Mouse (Mus musculus) stomach, postnatal 0 days (tissue): ENCODE results near the gene Sh3bgrl3. TPM values are rescaled to one million over a fixed set of nuclear protein-coding genes. Genes with fewer than 3 reads are reported as not detected.
A peak's percentile ranks its signal among the peaks of the same experiment; 100 is the strongest.

Experiments
- ATAC-seq: fragments of 200-750 bp; cut with Nextera tagmentation; 2 replicates; pipeline ENCODE4 v1.8.0; 2017; ENCODE audit not compliant: low FRiP score, low TSS enrichment
- DNase-seq: peaks from one replicate; pipeline ENCODE4 v3.0.0-alpha.2; 2016; ENCODE audit warnings: low spot score
- H3K27ac ChIP-seq: fragments of 300-500 bp; sonication (generic); replicated peaks from 2 replicates; pipeline ENCODE4 v1.5.1; 2014; ENCODE audit warnings: mild to moderate bottlenecking, control low read depth
- H3K27me3 ChIP-seq: fragments of 300-500 bp; sonication (generic); 2 replicates; pipeline ENCODE4 v1.6.1; 2014; ENCODE audit warnings: low read length; ENCODE audit not compliant: control insufficient read depth, insufficient read depth
- H3K36me3 ChIP-seq: fragments of 300-500 bp; sonication (generic); 2 replicates; pipeline ENCODE4 v1.6.1; 2014; ENCODE audit warnings: low read length, mixed read lengths; ENCODE audit not compliant: control insufficient read depth, insufficient read depth
- H3K4me1 ChIP-seq: fragments of 300-500 bp; sonication (generic); replicated peaks from 2 replicates; pipeline ENCODE4 v1.6.1; 2014; ENCODE audit warnings: antibody characterized with exemption; ENCODE audit not compliant: control insufficient read depth, insufficient read depth
- H3K4me2 ChIP-seq: fragments of 300-500 bp; sonication (generic); replicated peaks from 2 replicates; pipeline ENCODE4 v1.6.1; 2014; ENCODE audit warnings: low read depth, mild to moderate bottlenecking, control low read depth, moderate library complexity
- H3K4me3 ChIP-seq: fragments of 300-500 bp; sonication (generic); 2 replicates; pipeline ENCODE4 v1.5.1; 2014; ENCODE audit warnings: low read depth, low read length, control low read depth
- H3K9ac ChIP-seq: fragments of 300-500 bp; sonication (generic); 2 replicates; pipeline ENCODE4 v1.6.1; 2014; ENCODE audit warnings: mild to moderate bottlenecking, low read length, control low read depth, mixed read lengths
- H3K9me3 ChIP-seq: fragments of 300-500 bp; sonication (generic); 2 replicates; pipeline ENCODE4 v1.6.1; 2016; ENCODE audit warnings: low read length; ENCODE audit not compliant: control insufficient read depth
- CTCF ChIP-seq: IDR thresholded peaks from 2 replicates; pipeline ENCODE4 v1.5.1; 2016; ENCODE audit warnings: antibody characterized with exemption, low read depth, mild to moderate bottlenecking, moderate library complexity
- EP300 ChIP-seq: optimal IDR thresholded peaks from 2 replicates; pipeline ENCODE3; 2016; ENCODE audit warnings: antibody characterized with exemption
- WGBS: fragments of 180-500 bp; shearing (Covaris S2); extraction: QIAGEN DNeasy Blood & Tissue Kit; methylation state at CpG from one replicate; pipeline ENCODE4 v1.1.7; 2014; 5-methylcytosine and 5-hydroxymethylcytosine counted together
- polyA plus RNA-seq: library from polyadenylated mRNA; unstranded; fragments of >200 nt; fragmentation: Nextera tagmentation; extraction: Ambion mirVana; gene quantifications from 2 replicates; pipeline ENCODE4 v1.2.1, GENCODE M21; 2015

Gene Sh3bgrl3
- polyA plus RNA-seq, 1 experiment from 2014 or later = 533 TPM

DNA sequence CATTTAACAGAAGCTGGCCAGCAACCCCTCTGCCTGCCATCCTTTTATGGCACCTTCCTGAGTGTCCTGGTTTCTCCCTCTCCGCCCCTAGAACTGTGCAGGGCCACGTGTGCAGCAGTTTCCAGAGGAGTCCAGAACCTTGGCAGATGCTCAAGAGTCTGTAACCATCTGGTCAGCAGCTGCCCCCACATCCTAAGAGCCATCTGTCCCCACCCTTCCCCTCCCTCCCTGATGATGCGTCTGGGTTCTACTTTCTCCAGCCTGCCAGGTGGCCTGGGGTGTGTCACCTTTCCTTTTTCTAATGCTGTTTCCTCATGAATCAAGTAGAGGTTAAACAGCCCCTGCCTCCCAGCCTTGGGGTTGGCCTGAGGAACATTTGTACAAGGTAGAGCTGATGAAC lies 6.3 kb downstream of the Sh3bgrl3 start:
- Histone ChIP-seq H3K36me3 (no peaks in the 10 kb centered on the region), H3K9ac (no peak overlapping the region), H3K9me3 (no peaks in the 10 kb centered on the region), H3K27me3 (no peaks in the 10 kb centered on the region), H3K27ac (no peak overlapping the region), H3K4me3 (no peak overlapping the region), H3K4me2 (no peak overlapping the region), H3K4me1 (no peaks in the 10 kb centered on the region)
- 20% methylated on average over 3 of the region's 3 CpGs for WGBS
- DNase-seq (no peak), ATAC-seq (no peak)
- no peak for TF ChIP-seq EP300
- no peak for TF ChIP-seq CTCF

DNA sequence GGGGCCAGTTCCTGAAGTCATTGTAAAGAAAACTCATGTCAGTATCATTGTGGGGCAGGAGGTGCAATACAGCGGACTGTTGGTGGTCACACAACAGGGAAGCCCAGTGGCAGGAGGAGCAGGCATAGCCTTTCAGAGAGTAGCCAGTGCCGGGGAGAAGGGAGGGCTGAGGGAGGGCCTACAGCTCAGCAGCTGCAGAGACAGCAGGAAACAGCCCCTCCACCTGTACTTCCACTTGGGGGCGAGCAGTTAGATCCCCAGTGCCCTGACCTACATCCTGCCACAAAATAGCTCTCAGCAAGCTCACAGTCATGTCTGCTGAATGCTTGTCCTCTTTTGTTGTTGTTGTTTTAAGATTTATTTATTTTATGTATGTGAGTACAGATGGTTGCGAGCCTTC lies 7.0 kb downstream of the Sh3bgrl3 start:
- no peak for DNase-seq
- H3K4me1 ChIP-seq = no peaks in the 10 kb centered on the region
- no peak overlapping the region for H3K9ac ChIP-seq

DNA sequence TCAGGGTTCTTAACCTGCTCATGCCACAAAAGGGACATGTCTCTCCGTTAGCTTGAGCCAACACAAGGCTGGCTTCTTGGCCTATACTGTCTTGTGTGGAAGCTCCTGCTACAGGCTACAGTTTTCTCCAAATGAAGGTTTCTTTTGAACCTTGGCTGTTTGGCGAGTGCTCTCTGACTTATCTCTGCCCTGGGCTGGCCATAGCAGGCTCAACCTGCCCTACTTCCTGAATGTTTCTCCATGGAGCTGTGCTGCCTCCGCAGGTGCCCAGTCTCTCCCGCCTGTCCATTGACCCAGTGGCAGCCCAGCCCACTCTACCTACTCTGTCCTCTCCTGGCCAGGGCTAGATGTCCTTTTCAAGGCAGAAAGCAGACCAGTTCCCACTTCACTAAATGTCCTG lies 7.7 kb downstream of the Sh3bgrl3 start:
- no peaks in the 10 kb centered on the region for H3K27me3 ChIP-seq
- H3K4me2 ChIP-seq = no peak overlapping the region
- H3K4me1 ChIP-seq = no peaks in the 10 kb centered on the region
- WGBS = 69% methylated on average over 4 of the region's 4 CpGs
- H3K9ac ChIP-seq = no peak overlapping the region
- H3K4me3 ChIP-seq = no peak overlapping the region
- H3K36me3 ChIP-seq = no peaks in the 10 kb centered on the region
- DNase-seq = no peak
- ATAC-seq = no peak
- no peaks in the 10 kb centered on the region for H3K9me3 ChIP-seq
- no peak overlapping the region for H3K27ac ChIP-seq
- TF ChIP-seq CTCF = no peak
- TF ChIP-seq EP300 = no peak

More for the DNA sequence above, 7.0 kb downstream of the Sh3bgrl3 start:
- TF ChIP-seq CTCF = no peak
- TF ChIP-seq EP300 = no peak
- H3K36me3 ChIP-seq = no peaks in the 10 kb centered on the region
- H3K9me3 ChIP-seq = no peaks in the 10 kb centered on the region
- H3K27ac ChIP-seq = no peak overlapping the region
- H3K27me3 ChIP-seq = no peaks in the 10 kb centered on the region
- no peak for ATAC-seq
- 50% methylated on average over 4 of the region's 4 CpGs for WGBS
- H3K4me3 ChIP-seq = no peak overlapping the region
- no peak overlapping the region for H3K4me2 ChIP-seq

DNA sequence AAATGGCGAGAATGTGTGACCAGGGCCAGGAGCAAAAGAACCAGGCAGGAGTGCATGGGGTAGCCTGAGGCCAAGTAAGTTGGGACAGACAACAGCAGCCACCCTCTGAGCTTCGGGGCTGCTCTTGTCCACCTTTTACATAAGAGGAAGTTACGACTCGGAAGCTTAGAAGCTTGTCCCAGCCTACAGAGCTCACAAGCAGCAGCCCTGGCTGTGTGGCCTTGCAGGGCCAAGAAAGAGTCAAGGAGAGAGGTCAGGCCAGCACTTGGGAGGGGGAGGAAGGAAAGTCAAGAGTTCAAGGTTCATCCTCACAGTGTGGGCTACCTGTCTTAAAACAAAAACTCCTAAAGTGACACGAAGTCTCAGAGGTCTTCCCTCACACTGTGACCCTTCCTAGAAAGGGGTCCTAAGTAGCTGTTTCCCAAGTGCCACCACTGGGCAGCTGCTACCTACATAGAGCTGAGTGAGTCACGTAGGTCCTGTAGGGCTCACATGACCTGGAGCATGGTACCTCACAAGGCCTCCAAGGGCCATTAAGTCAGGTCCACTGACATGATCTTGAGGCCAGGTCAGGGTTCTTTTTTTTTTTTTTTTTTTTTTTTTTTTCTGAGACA lies 8.3 kb downstream of the Sh3bgrl3 start:
- Histone ChIP-seq H3K36me3 (no peaks in the 10 kb centered on the region), H3K4me2 (no peak overlapping the region), H3K27ac (no peak overlapping the region), H3K9me3 (no peaks in the 10 kb centered on the region), H3K4me1 (no peaks in the 10 kb centered on the region), H3K27me3 (no peaks in the 10 kb centered on the region), H3K9ac (no peak overlapping the region), H3K4me3 (no peak overlapping the region)
- TF ChIP-seq EP300 (no peak), CTCF (no peak)
- DNase-seq = no peak
- 76% methylated on average over 6 of the region's 6 CpGs for WGBS
- ATAC-seq = no peak

DNA sequence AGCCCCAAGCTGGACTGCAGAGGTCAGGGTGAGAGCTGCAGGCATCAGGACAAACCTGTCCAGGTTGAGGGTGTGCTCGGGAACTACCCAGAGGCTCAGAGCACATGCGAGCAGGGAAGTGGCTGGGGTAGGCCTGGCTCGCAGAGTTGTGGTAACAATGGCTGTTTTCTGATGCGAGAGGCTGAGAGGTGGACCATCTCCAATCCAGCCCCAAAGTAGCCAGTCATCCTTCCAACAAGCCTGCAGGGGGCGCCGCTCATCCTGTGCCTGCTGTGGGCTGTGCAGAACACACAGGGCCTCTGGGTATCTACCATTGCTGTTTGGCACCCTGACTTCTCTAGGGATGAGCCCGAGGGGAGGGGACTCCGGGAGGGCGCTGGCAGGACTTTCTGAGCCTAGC lies 8.9 kb downstream of the Sh3bgrl3 start:
- Histone ChIP-seq H3K9me3 (no peaks in the 10 kb centered on the region), H3K4me1 (no peaks in the 10 kb centered on the region), H3K9ac (no peak overlapping the region), H3K27me3 (no peaks in the 10 kb centered on the region), H3K4me3 (no peak overlapping the region), H3K4me2 (no peak overlapping the region), H3K36me3 (no peaks in the 10 kb centered on the region), H3K27ac (no peak overlapping the region)
- ATAC-seq = no peak
- TF ChIP-seq EP300 (no peak), CTCF (peak; percentile 64)
- DNase-seq = no peak
- 61% methylated on average over 9 of the region's 9 CpGs for WGBS

DNA sequence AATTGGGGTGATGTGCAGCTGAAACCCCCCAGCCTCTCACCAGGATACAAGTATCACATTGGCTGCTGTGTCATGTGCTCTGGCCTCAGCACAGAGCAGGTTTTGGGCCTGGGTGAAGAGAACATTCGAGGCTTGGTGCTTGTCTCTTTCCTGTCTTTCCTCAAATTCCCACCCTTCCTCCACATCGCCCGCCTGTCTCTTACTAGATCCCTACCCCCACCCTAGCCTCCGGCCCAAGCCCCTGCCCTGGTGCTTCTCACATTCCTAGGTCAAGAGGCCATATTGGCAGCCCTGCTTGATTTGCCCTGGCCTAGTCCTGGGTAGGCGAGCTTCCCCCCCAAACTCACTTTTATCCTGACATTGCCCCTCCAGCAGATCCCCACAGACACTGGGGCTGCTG lies 9.5 kb downstream of the Sh3bgrl3 start:
- Histone ChIP-seq H3K4me3 (no peak overlapping the region), H3K9me3 (no peaks in the 10 kb centered on the region), H3K27me3 (no peaks in the 10 kb centered on the region), H3K27ac (no peak overlapping the region), H3K9ac (no peak overlapping the region), H3K4me2 (no peak overlapping the region), H3K4me1 (no peaks in the 10 kb centered on the region), H3K36me3 (no peaks in the 10 kb centered on the region)
- WGBS = 77% methylated on average over 5 of the region's 5 CpGs
- TF ChIP-seq EP300 (no peak), CTCF (no peak)
- DNase-seq = no peak
- no peak for ATAC-seq
